Mouse (Mus musculus) E14TG2a.4 (cell line): ENCODE data around the gene Tsc22d4.

Experiments
- CTCF ChIP-seq: conservative IDR thresholded peaks from 2 replicates; pipeline ENCODE4 v1.5.1; 2014; ENCODE audit warnings: low read length
- POU5F1 ChIP-seq: IDR thresholded peaks from 2 replicates; pipeline ENCODE4 v1.6.1; 2014; ENCODE audit warnings: low read length, borderline replicate concordance

GRCm38 (mm10) chr5:137718020-137718790 lies 27.3 kb upstream of the Tsc22d4 start:
- TF ChIP-seq CTCF (no peak), POU5F1 (no peak)
